Mouse (Mus musculus) hindbrain, postnatal 0 days (tissue): ENCODE measurements around the gene Cdh18. TPM values are rescaled to one million over a fixed set of nuclear protein-coding genes. Genes with fewer than 3 reads are reported as not detected.
"Not testable (repeated sequence)": the region's sequence is repeated elsewhere in the genome, so short reads cannot be mapped to it uniquely, and the experiment has no call there.

Experiments
- ATAC-seq: fragments of 200-750 bp; cut with Nextera tagmentation; 2 replicates; pipeline ENCODE4 v1.8.0; 2017; ENCODE audit warnings: mild to moderate bottlenecking, moderate TSS enrichment, moderate library complexity
- DNase-seq: peaks from one replicate; pipeline ENCODE4 v3.0.0-alpha.2; 2015; ENCODE audit warnings: low spot score
- H3K27ac ChIP-seq: fragments of 300-500 bp; sonication (generic); 2 replicates; pipeline ENCODE4 v1.5.1; 2014; ENCODE audit warnings: mild to moderate bottlenecking
- H3K27me3 ChIP-seq: fragments of 300-500 bp; sonication (generic); 2 replicates; pipeline ENCODE4 v1.6.1; 2014; ENCODE audit warnings: low read length, mixed read lengths; ENCODE audit not compliant: insufficient read depth
- H3K36me3 ChIP-seq: fragments of 300-500 bp; sonication (generic); 2 replicates; pipeline ENCODE4 v1.6.1; 2014; ENCODE audit warnings: low read length, mixed read lengths; ENCODE audit not compliant: insufficient read depth
- H3K4me1 ChIP-seq: fragments of 300-500 bp; sonication (generic); 2 replicates; pipeline ENCODE4 v1.6.1; 2014; ENCODE audit warnings: antibody characterized with exemption, low read length, mixed read lengths; ENCODE audit not compliant: insufficient read depth
- H3K4me2 ChIP-seq: fragments of 300-500 bp; sonication (generic); 2 replicates; pipeline ENCODE4 v1.6.1; 2014; ENCODE audit warnings: low read depth, mild to moderate bottlenecking, low read length, moderate library complexity, mixed read lengths
- H3K4me3 ChIP-seq: fragments of 300-500 bp; sonication (generic); 2 replicates; pipeline ENCODE4 v1.5.1; 2014; ENCODE audit warnings: low read length
- H3K9ac ChIP-seq: fragments of 300-500 bp; sonication (generic); replicated peaks from 2 replicates; pipeline ENCODE4 v1.6.1; 2014; ENCODE audit warnings: mild to moderate bottlenecking, low read length, moderate library complexity, mixed read lengths
- H3K9me3 ChIP-seq: fragments of 300-500 bp; sonication (generic); 2 replicates; pipeline ENCODE4 v1.6.1; 2016; ENCODE audit warnings: low read length, mixed read lengths
- CTCF ChIP-seq: IDR thresholded peaks from 2 replicates; pipeline ENCODE4 v1.5.1; 2016; ENCODE audit warnings: antibody characterized with exemption, control low read depth, low read depth
- WGBS: fragments of 180-500 bp; shearing (Covaris S2); extraction: QIAGEN DNeasy Blood & Tissue Kit; methylation state at CpG from one replicate; pipeline ENCODE4 v1.1.7; 2014; 5-methylcytosine and 5-hydroxymethylcytosine counted together
- polyA plus RNA-seq: library from polyadenylated mRNA; unstranded; fragments of >200 nt; fragmentation: Nextera tagmentation; extraction: Ambion mirVana; gene quantifications from 2 replicates; pipeline ENCODE4 v1.2.1, GENCODE M21; 2015
- total RNA-seq: library from RNA; depleted of rRNA; stranded (reverse); fragments of >200 nt; gene quantifications from 2 replicates; pipeline ENCODE4 v1.2.3, GENCODE M21; 2014

Cdh18 gene
- total and polyA plus RNA-seq, 2 experiments from 2014 or later: 12.3 to 61.0 TPM

DNA sequence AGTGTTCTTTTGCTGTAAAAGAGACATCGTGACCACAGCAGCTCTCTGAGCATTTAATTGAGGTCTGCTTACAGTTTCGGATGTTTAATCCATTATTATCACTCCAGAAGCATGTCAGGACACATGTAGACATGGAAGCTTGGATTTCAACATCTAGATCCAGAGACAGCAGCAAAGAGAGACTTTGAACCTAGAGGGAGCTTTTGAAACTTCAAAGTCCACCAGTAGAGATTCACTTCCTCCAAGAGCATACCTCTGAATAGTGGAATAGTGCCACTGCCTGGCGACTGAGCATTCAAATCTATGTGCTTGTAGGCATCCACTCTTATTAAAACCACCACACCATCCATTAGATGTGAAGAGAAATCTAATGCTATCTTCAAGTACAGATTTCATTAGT is 588.1 kb downstream of the Cdh18 start:
- no peak for TF ChIP-seq CTCF
- H3K4me2 ChIP-seq: no peak overlapping the region
- no peaks in the 10 kb centered on the region for H3K27me3 ChIP-seq
- 86% methylated on average over 3 of the region's 3 CpGs for WGBS
- H3K36me3 ChIP-seq: no peaks in the 10 kb centered on the region
- no peak for DNase-seq
- no peak overlapping the region for H3K27ac ChIP-seq
- no peaks in the 10 kb centered on the region for H3K9me3 ChIP-seq
- no peak overlapping the region for H3K9ac ChIP-seq
- H3K4me3 ChIP-seq: no peak overlapping the region
- no peak for ATAC-seq
- no peaks in the 10 kb centered on the region for H3K4me1 ChIP-seq

DNA sequence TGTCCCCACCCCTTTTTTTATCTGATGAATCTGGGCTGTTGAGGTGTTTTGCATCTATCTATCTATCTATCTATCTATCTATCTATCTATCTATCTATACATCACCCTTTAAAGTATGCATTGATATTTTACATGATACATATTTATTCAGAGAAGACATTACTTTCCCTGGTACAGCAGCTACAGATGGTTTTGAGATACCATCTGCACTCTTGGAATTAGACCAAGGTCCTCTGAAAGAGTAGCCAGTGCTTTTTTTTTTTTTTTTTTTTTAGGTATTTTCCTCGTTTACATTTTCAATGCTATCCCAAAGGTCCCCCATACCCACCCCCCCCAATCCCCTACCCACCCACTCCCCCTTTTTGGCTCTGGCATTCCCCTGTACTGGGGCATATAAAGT is 594.1 kb downstream of the Cdh18 start:
- not testable (repeated sequence) for H3K4me1 ChIP-seq, ATAC-seq, H3K4me3 ChIP-seq, H3K9me3 ChIP-seq, H3K4me2 ChIP-seq, H3K27me3 ChIP-seq, H3K27ac ChIP-seq, H3K9ac ChIP-seq, H3K36me3 ChIP-seq
- DNase-seq: peak; percentile 16
- 50% methylated on average over 1 of the region's 1 CpGs for WGBS

DNA sequence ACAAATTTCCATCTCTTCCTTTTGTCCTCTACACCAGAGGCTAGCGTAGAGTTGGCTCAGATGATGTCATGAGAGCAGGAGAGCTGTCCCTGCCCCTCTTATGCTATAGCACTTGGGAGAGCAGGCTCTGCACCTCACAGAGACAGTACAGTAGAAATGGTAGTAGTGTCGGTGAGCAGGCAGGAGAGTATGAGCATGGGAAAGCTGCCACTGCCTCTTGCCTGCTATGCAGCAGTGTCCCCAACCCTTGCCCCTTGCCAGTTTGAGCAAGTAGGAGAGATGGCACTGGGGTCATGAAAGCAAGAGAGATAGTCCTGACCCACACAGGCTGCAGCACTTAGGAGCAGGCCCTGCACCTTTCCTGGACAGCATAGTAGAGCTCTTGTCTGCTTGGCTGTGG is 607.1 kb downstream of the Cdh18 start:
- no peaks in the 10 kb centered on the region for H3K36me3 ChIP-seq
- no peak for TF ChIP-seq CTCF
- no peaks in the 10 kb centered on the region for H3K9me3 ChIP-seq
- H3K4me1 ChIP-seq: no peaks in the 10 kb centered on the region
- no peak overlapping the region for H3K9ac ChIP-seq
- no peaks in the 10 kb centered on the region for H3K27me3 ChIP-seq
- no peak overlapping the region for H3K4me3 ChIP-seq
- no peak overlapping the region for H3K4me2 ChIP-seq
- DNase-seq (no peak), ATAC-seq (no peak)
- no peak overlapping the region for H3K27ac ChIP-seq
- WGBS: 82% methylated on average over 2 of the region's 2 CpGs

DNA sequence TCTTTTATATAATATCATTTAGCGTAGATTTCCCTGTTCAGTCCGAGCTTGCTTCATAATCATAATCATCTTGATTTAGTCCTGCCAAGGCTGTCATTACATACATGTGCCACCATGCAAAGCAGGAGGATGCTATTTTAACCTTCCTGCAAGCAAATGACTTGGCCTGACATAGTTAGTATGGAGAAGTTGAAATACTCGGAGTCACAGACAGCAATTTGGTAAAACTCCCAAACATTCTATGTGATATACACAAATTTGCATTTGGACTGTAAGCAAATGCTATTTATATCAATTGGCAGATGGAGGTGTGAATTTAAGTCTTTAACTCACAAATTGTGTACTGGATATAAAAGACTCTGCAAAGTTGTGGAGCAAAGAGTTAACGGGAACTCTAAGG is 616.0 kb downstream of the Cdh18 start:
- no peak for TF ChIP-seq CTCF
- Histone ChIP-seq H3K4me1 (no peaks in the 10 kb centered on the region), H3K36me3 (no peaks in the 10 kb centered on the region), H3K9me3 (no peaks in the 10 kb centered on the region), H3K27me3 (no peaks in the 10 kb centered on the region), H3K4me3 (no peak overlapping the region), H3K27ac (no peak overlapping the region), H3K4me2 (no peak overlapping the region), H3K9ac (no peak overlapping the region)
- ATAC-seq (no peak), DNase-seq (no peak)
- WGBS: 88% methylated on average over 4 of the region's 4 CpGs

DNA sequence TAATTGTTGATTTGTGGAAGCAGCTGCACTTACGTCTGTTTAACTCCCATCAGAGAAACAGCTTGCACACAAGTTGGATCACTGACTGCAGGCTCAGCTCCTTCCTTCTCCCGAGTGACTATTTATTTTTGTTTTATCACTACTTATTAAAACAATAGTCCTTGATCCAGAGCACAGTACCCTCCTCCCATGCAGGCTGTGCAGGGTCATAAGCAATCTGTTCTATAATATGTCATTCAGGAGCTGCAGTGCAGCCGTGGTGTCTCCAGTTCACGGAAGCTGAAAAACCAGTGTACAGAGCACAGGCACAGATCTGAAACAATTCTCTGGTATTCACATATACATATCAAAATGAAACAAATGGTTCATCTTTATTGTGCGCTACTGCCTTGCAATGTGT is 625.8 kb downstream of the Cdh18 start:
- H3K4me2 ChIP-seq: no peak overlapping the region
- no peaks in the 10 kb centered on the region for H3K27me3 ChIP-seq
- ATAC-seq: no peak
- H3K9me3 ChIP-seq: no peaks in the 10 kb centered on the region
- no peak overlapping the region for H3K27ac ChIP-seq
- no peak overlapping the region for H3K9ac ChIP-seq
- DNase-seq: peak; percentile 4
- 59% methylated on average over 5 of the region's 5 CpGs for WGBS
- no peak overlapping the region for H3K4me3 ChIP-seq
- H3K4me1 ChIP-seq: no peaks in the 10 kb centered on the region
- no peaks in the 10 kb centered on the region for H3K36me3 ChIP-seq
- no peak for TF ChIP-seq CTCF

DNA sequence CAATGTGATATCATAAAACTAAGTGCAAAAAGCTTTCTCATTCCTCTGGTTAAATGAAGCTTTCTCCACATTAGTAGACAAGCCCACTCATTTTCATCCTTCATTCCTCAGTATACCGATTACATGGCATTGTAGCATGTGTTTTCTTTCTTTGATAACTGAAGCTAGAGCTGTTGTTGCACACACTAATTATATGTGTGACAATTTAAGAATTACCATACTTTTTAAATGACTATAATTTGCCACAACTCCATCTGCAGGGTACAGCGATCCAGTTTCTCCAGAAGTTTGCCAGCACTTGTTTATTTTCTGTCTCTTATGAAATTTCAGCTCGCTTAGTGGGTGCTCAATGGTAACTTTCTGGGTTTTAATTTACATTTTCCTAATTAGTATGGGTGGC is 663.2 kb downstream of the Cdh18 start:
- H3K9ac ChIP-seq: no peak overlapping the region
- H3K4me1 ChIP-seq: no peaks in the 10 kb centered on the region
- H3K27ac ChIP-seq: no peak overlapping the region
- H3K27me3 ChIP-seq: no peaks in the 10 kb centered on the region
- H3K36me3 ChIP-seq: no peaks in the 10 kb centered on the region
- 88% methylated on average over 3 of the region's 3 CpGs for WGBS
- TF ChIP-seq CTCF: no peak
- H3K9me3 ChIP-seq: no peaks in the 10 kb centered on the region
- no peak overlapping the region for H3K4me3 ChIP-seq
- no peak overlapping the region for H3K4me2 ChIP-seq
- DNase-seq (no peak), ATAC-seq (no peak)

DNA sequence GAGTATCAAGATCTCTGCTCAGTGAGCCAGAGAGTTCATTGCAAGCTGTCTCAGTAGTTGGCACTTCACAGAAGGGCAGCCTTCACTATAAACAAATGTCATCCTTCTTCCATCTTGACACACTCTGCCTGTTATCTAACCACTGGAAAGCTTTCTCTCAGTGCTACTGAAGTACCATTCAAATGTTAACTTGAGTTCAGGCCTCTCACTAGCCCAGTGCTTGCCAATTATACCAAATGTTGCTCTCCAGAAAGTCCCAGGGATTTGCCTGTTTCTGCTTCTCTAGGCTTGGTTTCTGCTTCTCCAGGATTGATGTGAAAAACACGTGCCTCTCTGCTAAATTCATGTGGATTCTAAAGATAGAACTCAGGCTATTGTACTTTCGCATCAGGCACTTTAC is 681.8 kb downstream of the Cdh18 start:
- ATAC-seq: no peak
- 60% methylated on average over 2 of the region's 2 CpGs for WGBS
- no peak for DNase-seq
- no peak overlapping the region for H3K4me3 ChIP-seq
- no peaks in the 10 kb centered on the region for H3K4me1 ChIP-seq
- H3K9ac ChIP-seq: no peak overlapping the region
- TF ChIP-seq CTCF: no peak
- no peak overlapping the region for H3K27ac ChIP-seq
- H3K9me3 ChIP-seq: no peaks in the 10 kb centered on the region
- H3K4me2 ChIP-seq: no peak overlapping the region
- no peaks in the 10 kb centered on the region for H3K27me3 ChIP-seq
- no peaks in the 10 kb centered on the region for H3K36me3 ChIP-seq
